Comparison of ENCODE assay signal across 30 mouse cellular contexts in genomic region chr4:126775182-126775581, GRCm38 (mm10). TPM values are rescaled to one million over a fixed set of nuclear protein-coding genes. Genes with fewer than 3 reads are reported as not detected.
DNase-seq lines count a peak whose midpoint lies in the region; ATAC-seq and TF ChIP-seq lines count a peak whose summit lies in the region.
"Had no signal": no experiment of that assay in that cellular context is flagged by ENCODE, and none has a peak within 500 bp of the region (broad histone marks: within the 10 kb centered on the region; RNA-seq: fewer than 3 reads in every experiment).

No protein-coding gene starts in this region.

- H3K4me1 ChIP-seq in intestine, embryonic 14.5 days (replicated peaks; ENCODE audit: control insufficient read depth, insufficient read depth, low read length), result no peaks in the 10 kb centered on the region
- H3K4me1 ChIP-seq in intestine, postnatal 0 days (replicated peaks; ENCODE audit: control insufficient read depth, insufficient read depth, low read length), result no peaks in the 10 kb centered on the region; the same call in 1 of the 2 replicates
- no peaks in the 10 kb centered on the region for H3K4me1 ChIP-seq in intestine, embryonic 15.5 days (replicated peaks)
- H3K4me1 ChIP-seq in stomach, embryonic 15.5 days, result no peaks in the 10 kb centered on the region

- no peak for ATAC-seq in intestine, embryonic 14.5 days (replicated peaks; ENCODE audit: low FRiP score, low TSS enrichment, low read depth)
- no peak for ATAC-seq in intestine, postnatal 0 days
- ATAC-seq in intestine, embryonic 15.5 days, result peak; percentile 56; the same call in 1 of the 2 replicates
- peak; percentile 72 for ATAC-seq in stomach, embryonic 15.5 days (ENCODE audit: insufficient read depth, low FRiP score, low read depth)
- ATAC-seq: activated CD4-positive, CD25-positive, alpha-beta regulatory T cell, adult 4 months; forebrain, embryonic 15.5 days had no signal

- no peaks in the 10 kb centered on the region for H3K27me3 ChIP-seq in intestine, embryonic 14.5 days (replicated peaks; ENCODE audit: control insufficient read depth, insufficient read depth, low read length)
- no peaks in the 10 kb centered on the region for H3K27me3 ChIP-seq in intestine, postnatal 0 days (replicated peaks; ENCODE audit: control insufficient read depth, insufficient read depth, low read length)
- H3K27me3 ChIP-seq in intestine, embryonic 15.5 days (replicated peaks), result no peaks in the 10 kb centered on the region
- no peaks in the 10 kb centered on the region for H3K27me3 ChIP-seq in stomach, embryonic 15.5 days (replicated peaks)
- H3K27me3 ChIP-seq: embryonic facial prominence, embryonic 13.5 days; forebrain, embryonic 12.5 days; forebrain, embryonic 15.5 days; heart, embryonic 13.5 days; hindbrain, embryonic 12.5 days; hindbrain, embryonic 15.5 days had no signal

- no peaks in the 10 kb centered on the region for H3K9me3 ChIP-seq in intestine, embryonic 14.5 days (ENCODE audit: control insufficient read depth, low read length)
- H3K9me3 ChIP-seq in intestine, postnatal 0 days (ENCODE audit: control insufficient read depth), result no peaks in the 10 kb centered on the region
- no peaks in the 10 kb centered on the region for H3K9me3 ChIP-seq in intestine, embryonic 15.5 days
- no peaks in the 10 kb centered on the region for H3K9me3 ChIP-seq in stomach, embryonic 15.5 days
- H3K9me3 ChIP-seq: embryonic facial prominence, embryonic 10.5 days; embryonic facial prominence, embryonic 13.5 days; forebrain, embryonic 12.5 days; forebrain, embryonic 15.5 days; heart, embryonic 10.5 days; heart, embryonic 13.5 days; hindbrain, embryonic 12.5 days; hindbrain, embryonic 15.5 days had no signal

- no peak overlapping the region for H3K9ac ChIP-seq in intestine, embryonic 14.5 days (ENCODE audit: low read length)
- no peak overlapping the region for H3K9ac ChIP-seq in intestine, postnatal 0 days (ENCODE audit: low read depth, low read length)
- no peak overlapping the region for H3K9ac ChIP-seq in intestine, embryonic 15.5 days
- no peak overlapping the region for H3K9ac ChIP-seq in stomach, embryonic 15.5 days
- H3K9ac ChIP-seq: embryonic facial prominence, embryonic 13.5 days; forebrain, embryonic 12.5 days; forebrain, embryonic 15.5 days; heart, embryonic 13.5 days; hindbrain, embryonic 12.5 days; hindbrain, embryonic 15.5 days had no signal

- H3K4me2 ChIP-seq in intestine, embryonic 14.5 days (ENCODE audit: low read length), result no peak overlapping the region
- H3K4me2 ChIP-seq in intestine, postnatal 0 days (replicated peaks; ENCODE audit: low read depth), result no peak overlapping the region
- H3K4me2 ChIP-seq in intestine, embryonic 15.5 days (replicated peaks), result no peak overlapping the region
- no peak overlapping the region for H3K4me2 ChIP-seq in stomach, embryonic 15.5 days
- H3K4me2 ChIP-seq: embryonic facial prominence, embryonic 13.5 days; forebrain, embryonic 12.5 days; forebrain, embryonic 15.5 days; heart, embryonic 13.5 days; hindbrain, embryonic 12.5 days; hindbrain, embryonic 15.5 days had no signal

- WGBS in intestine, embryonic 14.5 days, result 13% methylated on average over 1 of the region's 1 CpGs
- 16% methylated on average over 1 of the region's 1 CpGs for WGBS in intestine, postnatal 0 days
- 7% methylated on average over 1 of the region's 1 CpGs for WGBS in intestine, embryonic 15.5 days
- WGBS in stomach, embryonic 15.5 days, result 26% methylated on average over 1 of the region's 1 CpGs

- no peak overlapping the region for H3K4me3 ChIP-seq in intestine, embryonic 14.5 days (ENCODE audit: low read depth, low read length)
- no peak overlapping the region for H3K4me3 ChIP-seq in intestine, postnatal 0 days (ENCODE audit: low read depth, low read length)
- no peak overlapping the region for H3K4me3 ChIP-seq in intestine, embryonic 15.5 days (replicated peaks)
- H3K4me3 ChIP-seq in stomach, embryonic 15.5 days (replicated peaks), result no peak overlapping the region
- H3K4me3 ChIP-seq: embryonic facial prominence, embryonic 10.5 days; embryonic facial prominence, embryonic 13.5 days; erythroblast, embryonic 14.5 days; forebrain, embryonic 12.5 days; forebrain, embryonic 15.5 days; heart, adult 2 months; heart, embryonic 10.5 days; heart, embryonic 13.5 days; hindbrain, embryonic 12.5 days; hindbrain, embryonic 15.5 days had no signal

- TF ChIP-seq CTCF in intestine, postnatal 0 days (IDR thresholded peaks at IDR 0.05; ENCODE audit: low read depth), result no peak

- 0 out of 2 replicates have a peak, but pooled peaks cover 4% of the 10 kb centered on the region for H3K36me3 ChIP-seq in intestine, embryonic 14.5 days (ENCODE audit: control insufficient read depth, insufficient read depth, low read length)
- H3K36me3 ChIP-seq in intestine, postnatal 0 days (ENCODE audit: control insufficient read depth, insufficient read depth), result no peaks in the 10 kb centered on the region
- no peaks in the 10 kb centered on the region for H3K36me3 ChIP-seq in intestine, embryonic 15.5 days
- no peaks in the 10 kb centered on the region for H3K36me3 ChIP-seq in stomach, embryonic 15.5 days
- H3K36me3 ChIP-seq: embryonic facial prominence, embryonic 10.5 days; forebrain, embryonic 12.5 days; forebrain, embryonic 15.5 days; heart, embryonic 10.5 days had no signal

- H3K27ac ChIP-seq in intestine, embryonic 14.5 days (ENCODE audit: low read depth), result no peak overlapping the region
- H3K27ac ChIP-seq in intestine, postnatal 0 days (ENCODE audit: low read depth, low read length), result no peak overlapping the region
- no peak overlapping the region for H3K27ac ChIP-seq in intestine, embryonic 15.5 days
- H3K27ac ChIP-seq in stomach, embryonic 15.5 days, result peak overlapping the region; percentile 26; the same call in 1 of the 2 replicates
- H3K27ac ChIP-seq: embryonic facial prominence, embryonic 10.5 days; embryonic facial prominence, embryonic 13.5 days; forebrain, embryonic 12.5 days; forebrain, embryonic 15.5 days; heart, adult 2 months; heart, embryonic 10.5 days; heart, embryonic 13.5 days; hindbrain, embryonic 12.5 days; hindbrain, embryonic 15.5 days had no signal

- peak; percentile 41 for DNase-seq in intestine, embryonic 14.5 days (ENCODE audit: low spot score)
- DNase-seq in right cerebral cortex, adult 18-20 months, result no peak
- DNase-seq in adrenal gland, adult (ENCODE audit: inconsistent age in 2 of 2, low spot score in 1 of 2), result no peak
- DNase-seq in right cerebral cortex, postnatal 10 days (ENCODE audit: low spot score in 2 of 2), result no peak
- DNase-seq: adrenal gland, adult 2 months; adrenal gland, postnatal 14 days; cerebellum, adult 11 months; cerebellum, adult 2 months; cerebellum, postnatal 10 days; cerebellum, postnatal 36 days; embryo, embryonic 11 days; gastrocnemius, postnatal 25 days; heart, adult 2 months had no signal

RNA-seq across cellular contexts. Expression of gene AU040320, which starts 21.8 kb away (rescaled TPM):
- 27.2 and 28.9 TPM in 2 replicates for polyA plus RNA-seq in intestine, embryonic 14.5 days (2014; fragmentation: Nextera tagmentation; extraction: Ambion mirVana)
- polyA plus RNA-seq in intestine, postnatal 0 days (2015; fragmentation: Nextera tagmentation; extraction: Ambion mirVana), result 68.7 and 77.6 TPM in 2 replicates
- polyA plus RNA-seq in intestine, embryonic 15.5 days (2015; fragmentation: Nextera tagmentation; extraction: Ambion mirVana), result 29.3 and 30.4 TPM in 2 replicates
- polyA plus RNA-seq in stomach, embryonic 15.5 days (2015; fragmentation: Nextera tagmentation; extraction: Ambion mirVana), result 20.2 and 29.9 TPM in 2 replicates

RNA-seq across cellular contexts. Expression of gene Ncdn, which starts 21.9 kb away (rescaled TPM):
- 29.0 and 29.8 TPM in 2 replicates for polyA plus RNA-seq in intestine, embryonic 14.5 days (2014; fragmentation: Nextera tagmentation; extraction: Ambion mirVana)
- 13.5 and 14.0 TPM in 2 replicates for polyA plus RNA-seq in intestine, postnatal 0 days (2015; fragmentation: Nextera tagmentation; extraction: Ambion mirVana)
- 27.3 TPM in 2 replicates for polyA plus RNA-seq in intestine, embryonic 15.5 days (2015; fragmentation: Nextera tagmentation; extraction: Ambion mirVana)
- 24.7 and 26.9 TPM in 2 replicates for polyA plus RNA-seq in stomach, embryonic 15.5 days (2015; fragmentation: Nextera tagmentation; extraction: Ambion mirVana)

RNA-seq across cellular contexts. Expression of gene Tfap2e, which starts 39.1 kb away (rescaled TPM):
- not detected in 2 replicates for polyA plus RNA-seq in intestine, embryonic 14.5 days (2014; fragmentation: Nextera tagmentation; extraction: Ambion mirVana)
- polyA plus RNA-seq in intestine, postnatal 0 days (2015; fragmentation: Nextera tagmentation; extraction: Ambion mirVana), result not detected in 2 replicates
- not detected in 2 replicates for polyA plus RNA-seq in intestine, embryonic 15.5 days (2015; fragmentation: Nextera tagmentation; extraction: Ambion mirVana)
- not detected in 2 replicates for polyA plus RNA-seq in stomach, embryonic 15.5 days (2015; fragmentation: Nextera tagmentation; extraction: Ambion mirVana)
- polyA plus RNA-seq: activated CD4-positive, CD25-positive, alpha-beta regulatory T cell, adult 4 months; adrenal gland, adult 2 months; C2C12; cerebellum, adult 2 months; cortical plate, adult 2 months; embryonic facial prominence, embryonic 10.5 days; embryonic facial prominence, embryonic 13.5 days; erythroblast, embryonic 14.5 days; gonadal fat pad, adult 2 months; heart, embryonic 10.5 days; heart, embryonic 13.5 days; heart, embryonic 16.5 days had no signal

Comparison
In these comparisons a context has a peak if more than half of its experiments do, and no peak if none do; other contexts are left out.
1. ATAC-seq: peak in intestine, embryonic 15.5 days (single experiment) and stomach, embryonic 15.5 days (single experiment); none in intestine, embryonic 14.5 days (single experiment) and intestine, postnatal 0 days (single experiment).